28 mouse cellular contexts compared by ENCODE assay signal in genomic region chr16:9962482-9962881, GRCm38 (mm10). TPM values are rescaled to one million over a fixed set of nuclear protein-coding genes. Genes with fewer than 3 reads are reported as not detected.
"Had no signal": no experiment of that assay in that cellular context is flagged by ENCODE, and none has a peak within 500 bp of the region (broad histone marks: within the 10 kb centered on the region; RNA-seq: fewer than 3 reads in every experiment).

No protein-coding gene starts in this region.

- DNase-seq: cerebellum, adult 2 months; cerebellum, adult 8-10 months; cerebellum, adult 9-10 months; cerebellum, adult 9-11 months; cerebellum, postnatal 10 days; cerebellum, postnatal 14 days; cerebellum, postnatal 25 days; cerebellum, postnatal 36 days; embryo, embryonic 11 days; forebrain, postnatal 0 days; gastrocnemius, adult 2 months; gastrocnemius, postnatal 10 days; gastrocnemius, postnatal 14 days; gastrocnemius, postnatal 25 days; gastrocnemius, postnatal 36 days; heart, adult 18-20 months; heart, adult 2 months had no signal

- H3K27ac ChIP-seq: embryonic facial prominence, embryonic 10.5 days; embryonic facial prominence, embryonic 12.5 days; embryonic facial prominence, embryonic 13.5 days; embryonic facial prominence, embryonic 15.5 days; forebrain, embryonic 10.5 days; forebrain, embryonic 12.5 days; forebrain, embryonic 13.5 days; forebrain, embryonic 15.5 days; gastrocnemius, adult 2 months; heart, adult 2 months had no signal

- H3K4me3 ChIP-seq: embryonic facial prominence, embryonic 10.5 days; embryonic facial prominence, embryonic 12.5 days; embryonic facial prominence, embryonic 13.5 days; embryonic facial prominence, embryonic 15.5 days; erythroblast, embryonic 14.5 days; forebrain, embryonic 10.5 days; forebrain, embryonic 12.5 days; forebrain, embryonic 13.5 days; forebrain, embryonic 15.5 days; gastrocnemius, adult 2 months; heart, adult 2 months had no signal

- H3K4me1 ChIP-seq: embryonic facial prominence, embryonic 10.5 days; embryonic facial prominence, embryonic 12.5 days; embryonic facial prominence, embryonic 13.5 days; embryonic facial prominence, embryonic 15.5 days; forebrain, embryonic 10.5 days; forebrain, embryonic 12.5 days; forebrain, embryonic 13.5 days; forebrain, embryonic 15.5 days had no signal

- H3K36me3 ChIP-seq: embryonic facial prominence, embryonic 10.5 days; embryonic facial prominence, embryonic 12.5 days; embryonic facial prominence, embryonic 13.5 days; embryonic facial prominence, embryonic 15.5 days; forebrain, embryonic 10.5 days; forebrain, embryonic 12.5 days; forebrain, embryonic 15.5 days had no signal

- H3K27me3 ChIP-seq: embryonic facial prominence, embryonic 12.5 days; embryonic facial prominence, embryonic 13.5 days; embryonic facial prominence, embryonic 15.5 days; forebrain, embryonic 12.5 days; forebrain, embryonic 13.5 days; forebrain, embryonic 15.5 days had no signal

- H3K9me3 ChIP-seq: embryonic facial prominence, embryonic 10.5 days; embryonic facial prominence, embryonic 12.5 days; embryonic facial prominence, embryonic 13.5 days; embryonic facial prominence, embryonic 15.5 days; forebrain, embryonic 10.5 days; forebrain, embryonic 12.5 days; forebrain, embryonic 13.5 days; forebrain, embryonic 15.5 days had no signal

RNA-seq across cellular contexts. Expression of gene Grin2a, which starts 32.9 kb away (rescaled TPM):
- total RNA-seq: common myeloid progenitor, adult 5-6 weeks; gastrocnemius, postnatal 36 days; granulocyte monocyte progenitor cell, adult 5-6 weeks had no signal
